Comparison of ENCODE assay signal across 8 mouse cellular contexts in the genomic region with DNA sequence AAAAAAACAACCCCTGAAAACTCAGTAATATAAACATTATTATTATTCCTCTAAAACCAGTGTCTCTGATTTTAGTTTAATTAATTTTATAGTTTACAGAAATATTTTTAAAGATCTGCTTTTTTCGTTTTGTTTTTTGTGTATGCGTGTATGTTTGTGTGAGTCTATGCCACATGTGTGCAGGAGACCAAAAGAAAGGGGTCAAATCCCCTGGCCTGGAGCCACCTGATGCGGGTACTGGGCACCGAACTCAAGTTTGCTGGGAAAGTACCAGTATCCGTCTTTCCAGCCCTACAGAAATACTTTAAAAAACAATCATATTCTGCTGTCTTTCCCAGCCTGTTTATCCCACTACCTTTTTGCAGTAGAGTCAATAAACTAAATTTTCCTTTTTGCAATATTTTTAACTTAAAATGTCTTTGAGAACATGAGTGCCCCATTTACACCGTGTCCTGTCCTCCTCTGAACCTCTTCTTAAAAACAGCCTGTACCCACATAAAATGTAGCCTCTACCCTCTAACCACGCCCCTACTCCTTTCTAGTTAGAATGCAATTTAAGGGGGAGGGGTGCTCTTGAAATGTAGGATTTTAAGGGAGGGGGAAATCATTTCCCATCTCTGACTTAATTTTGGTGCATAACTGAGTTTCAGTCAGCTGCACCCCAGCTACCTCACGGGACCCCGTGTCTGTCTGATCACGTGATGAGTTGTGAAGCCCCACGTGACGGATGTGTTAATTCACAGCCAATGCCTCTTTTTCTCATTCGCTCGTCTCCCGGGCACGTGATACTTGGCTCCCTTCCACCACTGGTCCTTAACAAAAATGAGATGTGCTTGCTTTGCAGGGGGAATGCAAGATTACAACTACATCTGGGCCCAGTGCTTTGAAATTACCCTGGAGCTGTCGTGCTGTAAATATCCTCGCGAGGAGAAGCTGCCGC. TPM values are rescaled to one million over a fixed set of nuclear protein-coding genes. Genes with fewer than 3 reads are reported as not detected.
DNase-seq lines count a peak whose midpoint lies in the region; ATAC-seq and TF ChIP-seq lines count a peak whose summit lies in the region.

No protein-coding gene starts in this region.

- H3K36me3 ChIP-seq in C2C12 (ENCODE audit: control insufficient read depth, insufficient read depth): no peaks in the 10 kb centered on the region
- no peaks in the 10 kb centered on the region for H3K36me3 ChIP-seq in forebrain, embryonic 11.5 days (ENCODE audit: control insufficient read depth, insufficient read depth, low read length)
- H3K36me3 ChIP-seq in heart, embryonic 15.5 days: no peaks in the 10 kb centered on the region
- H3K36me3 ChIP-seq in liver, embryonic 11.5 days (ENCODE audit: control insufficient read depth, insufficient read depth, low read length): no peaks in the 10 kb centered on the region

- H3ac ChIP-seq in C2C12 (ENCODE audit: control insufficient read depth, insufficient read length, low read depth): no peak overlapping the region

- peak; percentile 83 for ATAC-seq in forebrain, embryonic 11.5 days (replicated peaks; ENCODE audit: low FRiP score)
- peak; percentile 48; the same call in 1 of the 2 replicates for ATAC-seq in heart, embryonic 15.5 days (replicated peaks; ENCODE audit: insufficient number of reproducible peaks, insufficient read depth, low FRiP score, low read depth)
- no peak for ATAC-seq in liver, embryonic 11.5 days (replicated peaks; ENCODE audit: low FRiP score)

- no peaks in the 10 kb centered on the region for H3K27me3 ChIP-seq in C2C12 (ENCODE audit: control insufficient read depth, insufficient read depth, insufficient read length)
- H3K27me3 ChIP-seq in forebrain, embryonic 11.5 days (ENCODE audit: control insufficient read depth, insufficient read depth, low read length): no peaks in the 10 kb centered on the region
- H3K27me3 ChIP-seq in heart, embryonic 15.5 days: no peaks in the 10 kb centered on the region
- no peaks in the 10 kb centered on the region for H3K27me3 ChIP-seq in liver, embryonic 11.5 days (replicated peaks; ENCODE audit: control insufficient read depth, insufficient read depth, low read length)

- H3K79me3 ChIP-seq in C2C12 (ENCODE audit: low read depth): no peaks in the 10 kb centered on the region

- peak overlapping the region; percentile 52 for H3K4me2 ChIP-seq in forebrain, embryonic 11.5 days (ENCODE audit: low read depth, low read length, severe bottlenecking)
- H3K4me2 ChIP-seq in heart, embryonic 15.5 days: peak overlapping the region; percentile 71
- peak overlapping the region; percentile 68 for H3K4me2 ChIP-seq in liver, embryonic 11.5 days

- no peak for TF ChIP-seq POLR2A in brain, embryonic 14.5 days (IDR thresholded peaks at IDR 0.05; ENCODE audit: borderline replicate concordance, extremely low read depth, insufficient read depth, insufficient read length, poor library complexity, severe bottlenecking)

- no peak overlapping the region for H3K4me3 ChIP-seq in C2C12 (ENCODE audit: insufficient read depth, poor library complexity, severe bottlenecking)
- H3K4me3 ChIP-seq in forebrain, embryonic 11.5 days (ENCODE audit: low read depth, low read length): peak overlapping the region; percentile 30
- peak overlapping the region; percentile 40 for H3K4me3 ChIP-seq in heart, embryonic 15.5 days
- H3K4me3 ChIP-seq in liver, embryonic 11.5 days (ENCODE audit: low read depth, low read length): peak overlapping the region; percentile 26

- no peak for TF ChIP-seq CTCF in C2C12 (IDR thresholded peaks at IDR 0.05; ENCODE audit: control insufficient read depth, insufficient read depth, insufficient read length)
- TF ChIP-seq CTCF in brain, embryonic 14.5 days (IDR thresholded peaks at IDR 0.05; ENCODE audit: borderline replicate concordance, extremely low read depth, insufficient read depth, insufficient read length): no peak

- 43% methylated on average over 20 of the region's 20 CpGs for WGBS in forebrain, embryonic 11.5 days
- WGBS in heart, embryonic 15.5 days: 34% methylated on average over 20 of the region's 20 CpGs
- WGBS in liver, embryonic 11.5 days: 44% methylated on average over 20 of the region's 20 CpGs

- H3K4me1 ChIP-seq in forebrain, embryonic 11.5 days (replicated peaks; ENCODE audit: control insufficient read depth, insufficient read depth, low read length): no peaks in the 10 kb centered on the region
- peaks cover 15% of the 10 kb centered on the region for H3K4me1 ChIP-seq in heart, embryonic 15.5 days (replicated peaks)
- H3K4me1 ChIP-seq in liver, embryonic 11.5 days (replicated peaks; ENCODE audit: control insufficient read depth, insufficient read depth, low read length): peaks cover 22% of the 10 kb centered on the region

- no peak overlapping the region for H3K27ac ChIP-seq in forebrain, embryonic 11.5 days (ENCODE audit: low read depth, low read length)
- no peak overlapping the region for H3K27ac ChIP-seq in heart, embryonic 15.5 days
- H3K27ac ChIP-seq in liver, embryonic 11.5 days (ENCODE audit: low read depth, low read length): no peak overlapping the region

- DNase-seq in brain, embryonic 14.5 days (ENCODE audit: low read depth): peak; percentile 98
- peak; percentile 80 for DNase-seq in forebrain, embryonic 11.5 days (ENCODE audit: low spot score)
- peak; percentile 72 for DNase-seq in kidney, postnatal 10 days
- DNase-seq in liver, embryonic 11.5 days (ENCODE audit: low spot score): no peak
- DNase-seq in neural tube, embryonic 10.5 days (ENCODE audit: extremely low spot score, low spot score): peak; percentile 67
- peak; percentile 66 for DNase-seq in testis, postnatal 14 days (ENCODE audit: low spot score)

- peak overlapping the region; percentile 49 for H3K9ac ChIP-seq in forebrain, embryonic 11.5 days (ENCODE audit: low read length)
- H3K9ac ChIP-seq in heart, embryonic 15.5 days: no peak overlapping the region
- H3K9ac ChIP-seq in liver, embryonic 11.5 days (ENCODE audit: low read depth, low read length): no peak overlapping the region

- H3K79me2 ChIP-seq in C2C12 (ENCODE audit: control insufficient read depth, insufficient read depth): no peaks in the 10 kb centered on the region

- H3K9me3 ChIP-seq in forebrain, embryonic 11.5 days (ENCODE audit: control insufficient read depth, low read length): no peaks in the 10 kb centered on the region
- H3K9me3 ChIP-seq in heart, embryonic 15.5 days (replicated peaks): no peaks in the 10 kb centered on the region
- no peaks in the 10 kb centered on the region for H3K9me3 ChIP-seq in liver, embryonic 11.5 days (ENCODE audit: control insufficient read depth, low read length)

TF ChIP-seq in C2C12, 6 proteins besides CTCF, POLR2A, EP300 and RAD21:
- TF ChIP-seq FOSL1 (IDR thresholded peaks at IDR 0.05; ENCODE audit: insufficient read depth, low read length, poor library complexity, severe bottlenecking) (no peak), MYOG (IDR thresholded peaks at IDR 0.05; ENCODE audit: control insufficient read depth, extremely low read depth, insufficient read length) (no peak), USF1 (IDR thresholded peaks at IDR 0.05; ENCODE audit: low read depth) (peak; percentile 81)

RNA-seq across cellular contexts. Expression of gene Mdm2, which starts 35.2 kb away (rescaled TPM):
- polyA plus RNA-seq in C2C12 (2012; fragmentation: generic; extraction: Trizol): 36.0 TPM
- polyA plus RNA-seq in brain, embryonic 14.5 days (2012; rRNA removed): 61.4 and 70.6 TPM in 2 replicates
- polyA plus RNA-seq in forebrain, embryonic 11.5 days (2014; fragmentation: Nextera tagmentation; extraction: Ambion mirVana): 75.9 and 91.6 TPM in 2 replicates
- polyA plus RNA-seq in heart, embryonic 15.5 days (2015; fragmentation: Nextera tagmentation; extraction: Ambion mirVana): 39.0 and 46.7 TPM in 2 replicates
- 56.0 and 56.7 TPM in 2 replicates for polyA plus RNA-seq in liver, embryonic 11.5 days (2014; fragmentation: Nextera tagmentation; extraction: Ambion mirVana)

RNA-seq across cellular contexts. Expression of gene Cpm, which starts 46.1 kb away (rescaled TPM):
- 0.06 TPM for polyA plus RNA-seq in C2C12 (2012; fragmentation: generic; extraction: Trizol)
- 3.4 and 3.7 TPM in 2 replicates for polyA plus RNA-seq in brain, embryonic 14.5 days (2012; rRNA removed)
- 4.1 and 5.0 TPM in 2 replicates for polyA plus RNA-seq in forebrain, embryonic 11.5 days (2014; fragmentation: Nextera tagmentation; extraction: Ambion mirVana)
- 2.4 and 6.6 TPM in 2 replicates for polyA plus RNA-seq in heart, embryonic 15.5 days (2015; fragmentation: Nextera tagmentation; extraction: Ambion mirVana)
- polyA plus RNA-seq in liver, embryonic 11.5 days (2014; fragmentation: Nextera tagmentation; extraction: Ambion mirVana): 55.7 and 55.9 TPM in 2 replicates
